Mouse (Mus musculus) CD4-positive naive resting alpha-beta T cell, adult 76 days (primary cell): ENCODE data around the gene Ccdc182. TPM values are rescaled to one million over a fixed set of nuclear protein-coding genes. Genes with fewer than 3 reads are reported as not detected.

ENCODE experiments used
- total RNA-seq: library from RNA; stranded (reverse); gene quantifications from one replicate; pipeline ENCODE4 v1.2.4, GENCODE M21; 2023

Gene Ccdc182
- not detected for total RNA-seq

GRCm38 (mm10) chr11:88293631-88294393 is at the start of gene Ccdc182:
Gene Ccdc182 (plus strand): TSS chr11:88294058.

Other genes with a start within 250 kb of the Ccdc182 start
- gene Srsf1, start 246.7 kb upstream of the Ccdc182 start, total RNA-seq = 333 TPM
- gene Vezf1, start 225.8 kb upstream of the Ccdc182 start, total RNA-seq = 54.0 TPM
- gene Cuedc1, start 196.0 kb upstream of the Ccdc182 start, total RNA-seq = 6.5 TPM
- gene Mrps23, start 89.7 kb upstream of the Ccdc182 start, total RNA-seq = 71.0 TPM